Mouse (Mus musculus) megakaryocyte, embryonic 14.5 days (primary cell): ENCODE data around the gene Nme4. TPM values are rescaled to one million over a fixed set of nuclear protein-coding genes. Genes with fewer than 3 reads are reported as not detected.

Source experiments
- H3K27me3 ChIP-seq: replicated peaks from 2 replicates; pipeline ENCODE3; 2012; ENCODE audit warnings: inconsistent platforms
- H3K36me3 ChIP-seq: replicated peaks from 2 replicates; pipeline ENCODE3; 2012; ENCODE audit warnings: low read length, inconsistent platforms, mixed read lengths
- H3K4me1 ChIP-seq: 2 replicates; pipeline ENCODE4 v1.6.1; 2012; ENCODE audit warnings: inconsistent platforms
- H3K4me3 ChIP-seq: replicated peaks from 2 replicates; pipeline ENCODE3; 2012; ENCODE audit warnings: moderate library complexity, mild to moderate bottlenecking, inconsistent platforms
- H3K9me3 ChIP-seq: 2 replicates; pipeline ENCODE4 v1.6.1; 2012; ENCODE audit warnings: inconsistent platforms
- FLI1 ChIP-seq: IDR thresholded peaks from 2 replicates; pipeline ENCODE4 v1.6.1; 2012; ENCODE audit warnings: low read length, inconsistent platforms, mixed read lengths
- GATA1 ChIP-seq: IDR thresholded peaks from 3 replicates; pipeline ENCODE4 v1.6.1; 2012; ENCODE audit warnings: mixed read lengths, low read length, inconsistent platforms, borderline replicate concordance
- polyA plus RNA-seq: library from polyadenylated mRNA; stranded (reverse); fragments of >175 nt; gene quantifications from 2 replicates; pipeline ENCODE4 v1.2.3, GENCODE M21; 2012; ENCODE audit warnings: low replicate concordance; ENCODE audit not compliant: insufficient read depth

The Nme4 gene
- polyA plus RNA-seq, 1 experiment: 28.9 TPM

GRCm38 (mm10) chr17:26068024-26068830 is 27.2 kb downstream of the Nme4 start:
- H3K27me3 ChIP-seq: peaks cover 61% of the 10 kb centered on the region
- H3K9me3 ChIP-seq: peaks cover 18% of the 10 kb centered on the region
- H3K36me3 ChIP-seq: peaks cover 4% of the 10 kb centered on the region
- TF ChIP-seq GATA1 (no peak), FLI1 (no peak)
- peaks cover 41% of the 10 kb centered on the region for H3K4me1 ChIP-seq
- H3K4me3 ChIP-seq: peak overlapping the region; percentile 90

- H3K9me3 ChIP-seq: peaks cover 18% of the 10 kb centered on the region
- peaks cover 41% of the 10 kb centered on the region for H3K4me1 ChIP-seq
- H3K36me3 ChIP-seq: peaks cover 4% of the 10 kb centered on the region
- peak overlapping the region; percentile 15 for H3K4me3 ChIP-seq
- TF ChIP-seq GATA1 (no peak), FLI1 (no peak)
- peaks cover 51% of the 10 kb centered on the region for H3K27me3 ChIP-seq
Observed at GRCm38 (mm10) chr17:26066488-26067020, 28.8 kb downstream of the Nme4 start.

- H3K4me3 ChIP-seq: no peak overlapping the region
- peaks cover 40% of the 10 kb centered on the region for H3K27me3 ChIP-seq
- peaks cover 38% of the 10 kb centered on the region for H3K4me1 ChIP-seq
- peaks cover 18% of the 10 kb centered on the region for H3K9me3 ChIP-seq
- H3K36me3 ChIP-seq: peaks cover 4% of the 10 kb centered on the region
- no peak for TF ChIP-seq FLI1
- no peak for TF ChIP-seq GATA1
Observed at GRCm38 (mm10) chr17:26064916-26065315, 30.5 kb downstream of the Nme4 start.

GRCm38 (mm10) chr17:26057787-26058567 is 37.4 kb downstream of the Nme4 start:
- Histone ChIP-seq H3K4me3 (no peak overlapping the region), H3K36me3 (no peaks in the 10 kb centered on the region), H3K9me3 (no peaks in the 10 kb centered on the region)

GRCm38 (mm10) chr17:26057278-26057677 is 38.1 kb downstream of the Nme4 start:
- Histone ChIP-seq H3K36me3 (no peaks in the 10 kb centered on the region), H3K4me3 (no peak overlapping the region), H3K4me1 (no peaks in the 10 kb centered on the region), H3K9me3 (no peaks in the 10 kb centered on the region), H3K27me3 (peaks cover 25% of the 10 kb centered on the region)
- no peak for TF ChIP-seq FLI1
- no peak for TF ChIP-seq GATA1

More at GRCm38 (mm10) chr17:26057787-26058567, 37.4 kb downstream of the Nme4 start:
- TF ChIP-seq FLI1: no peak
- TF ChIP-seq GATA1: no peak
- Histone ChIP-seq H3K27me3 (peaks cover 24% of the 10 kb centered on the region), H3K4me1 (no peaks in the 10 kb centered on the region)

- peaks cover 30% of the 10 kb centered on the region for H3K27me3 ChIP-seq
- TF ChIP-seq GATA1 (no peak), FLI1 (no peak)
- H3K4me1 ChIP-seq: no peaks in the 10 kb centered on the region
- H3K9me3 ChIP-seq: no peaks in the 10 kb centered on the region
- H3K4me3 ChIP-seq: no peak overlapping the region
- H3K36me3 ChIP-seq: no peaks in the 10 kb centered on the region
Observed at GRCm38 (mm10) chr17:26055164-26055563, 40.2 kb downstream of the Nme4 start.

- no peaks in the 10 kb centered on the region for H3K36me3 ChIP-seq
- no peaks in the 10 kb centered on the region for H3K9me3 ChIP-seq
- H3K4me1 ChIP-seq: no peaks in the 10 kb centered on the region
- peaks cover 27% of the 10 kb centered on the region for H3K27me3 ChIP-seq
- TF ChIP-seq FLI1: no peak
- no peak for TF ChIP-seq GATA1
- H3K4me3 ChIP-seq: no peak overlapping the region
Observed at GRCm38 (mm10) chr17:26054133-26054845, 41.1 kb downstream of the Nme4 start.

GRCm38 (mm10) chr17:26052706-26053105 is 42.7 kb downstream of the Nme4 start:
- Histone ChIP-seq H3K4me3 (no peak overlapping the region), H3K4me1 (no peaks in the 10 kb centered on the region), H3K27me3 (peaks cover 27% of the 10 kb centered on the region), H3K36me3 (no peaks in the 10 kb centered on the region), H3K9me3 (no peaks in the 10 kb centered on the region)
- no peak for TF ChIP-seq GATA1
- TF ChIP-seq FLI1: no peak

- H3K9me3 ChIP-seq: no peaks in the 10 kb centered on the region
- H3K4me1 ChIP-seq: no peaks in the 10 kb centered on the region
Observed at GRCm38 (mm10) chr17:26052074-26052473, 43.3 kb downstream of the Nme4 start.

More at GRCm38 (mm10) chr17:26052074-26052473, 43.3 kb downstream of the Nme4 start:
- no peaks in the 10 kb centered on the region for H3K36me3 ChIP-seq
- no peak overlapping the region for H3K4me3 ChIP-seq
- TF ChIP-seq FLI1 (no peak), GATA1 (no peak)
- peaks cover 27% of the 10 kb centered on the region for H3K27me3 ChIP-seq
